Mouse (Mus musculus) Patski (cell line): ENCODE results near the gene Plau. TPM values are rescaled to one million over a fixed set of nuclear protein-coding genes. Genes with fewer than 3 reads are reported as not detected.

Experiments used
- ATAC-seq: fragments of 100-300 bp; one replicate; pipeline ENCODE4 v1.8.0; 2021
- CTCF ChIA-PET: fragments of 350-600 bp; sonication (Branson Sonifier 250); formaldehyde crosslinking; loops from one replicate; lab custom pipeline; 2022; ENCODE audit warnings: inconsistent platforms; lab: Charles Lee
- POLR2A ChIA-PET: fragments of 350-600 bp; sonication (Branson Sonifier 250); formaldehyde crosslinking; loops from one replicate; lab custom pipeline; 2022; ENCODE audit warnings: antibody characterized with exemption, inconsistent platforms; lab: Charles Lee
- DNase-seq: peaks from one replicate; pipeline ENCODE4 v3.0.0-alpha.2; 2011; ENCODE audit warnings: low read depth, low spot score
- H3K27me3 ChIP-seq: fragments of 371-371 bp; one replicate; pipeline ENCODE4 v1.5.1; 2021
- CTCF ChIP-seq: fragments of 100-300 bp; IDR thresholded peaks from one replicate; pipeline ENCODE4 v1.5.1; 2021
- in situ Hi-C: fragments of 300-500 bp; cut with MboI; formaldehyde crosslinking; loops from 3 replicates; pipeline ENCODE4 v1.11.1; 2018; ENCODE audit warnings: low pct_unique_long_range_greater_than_20kb, mixed read lengths
- polyA plus RNA-seq: library from polyadenylated mRNA; unstranded; gene quantifications from one replicate; pipeline ENCODE4 v1.2.3, GENCODE M21; 2021

The Plau gene
- polyA plus RNA-seq, 1 experiment from 2014 or later: 88.3 TPM

DNA sequence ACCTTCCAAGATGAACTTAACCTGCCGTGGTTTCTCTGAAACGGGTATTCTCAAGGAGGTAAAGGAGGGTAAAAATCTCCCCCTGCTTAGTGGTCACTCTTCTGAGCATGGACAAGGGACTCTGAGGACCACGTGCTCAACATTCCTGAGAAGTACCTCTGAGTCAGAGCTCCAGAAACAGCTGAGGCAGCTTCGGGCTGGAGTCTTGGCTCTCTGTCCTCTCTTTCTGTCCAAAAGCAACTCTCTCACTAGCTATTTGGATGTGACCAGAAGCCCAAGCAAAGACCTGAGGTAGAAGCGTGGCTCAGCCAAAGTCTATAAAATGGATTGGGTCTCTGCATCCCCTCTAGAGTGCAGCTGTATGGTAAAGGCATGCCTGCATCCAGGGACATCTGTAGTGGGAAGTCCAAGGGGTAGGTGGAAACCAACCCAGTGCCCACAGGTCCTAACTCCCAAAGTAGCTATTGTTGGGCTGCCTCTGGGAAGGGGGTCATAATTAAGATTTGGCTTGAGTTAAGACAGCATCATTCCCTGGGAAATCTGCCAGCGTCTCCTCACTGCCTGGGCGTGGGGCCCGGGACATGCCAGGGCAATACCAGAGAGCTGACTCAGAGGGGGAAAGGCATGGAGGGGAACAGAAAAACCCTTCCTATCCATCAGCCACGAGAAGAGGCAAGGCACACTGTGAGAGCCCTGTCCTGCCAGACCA, 31.3 kb upstream of the Plau start:
- DNase-seq: peak; percentile 94
- in situ Hi-C loops: loop anchor here (5.0 kb wide), 4 partner anchors 32 to 187 kb away; partner anchors contain the start of gene Plau
- ATAC-seq: peak; percentile 87
- TF ChIP-seq CTCF: no peak
- POLR2A ChIA-PET: interaction anchor here (0.9 to 2.0 kb wide), 4 partner anchors 64 to 125 kb away, joined by 4 to 9 read pairs (median 4); no protein-coding TSS in a partner anchor
- CTCF ChIA-PET: interaction anchor here (0.8 to 4.9 kb wide), 6 partner anchors 56 to 214 kb away, joined by 3 to 63 read pairs (median 6); no protein-coding TSS in a partner anchor
- H3K27me3 ChIP-seq: no peaks in the 10 kb centered on the region

- H3K27me3 ChIP-seq: no peaks in the 10 kb centered on the region
- CTCF ChIA-PET: interaction anchor here (0.9 to 1.1 kb wide), 3 partner anchors 10 to 19 kb away, joined by 3 read pairs; no protein-coding TSS in a partner anchor
- POLR2A ChIA-PET: interaction anchor here (1.0 to 2.0 kb wide), 3 partner anchors 31 to 77 kb away, joined by 4 to 9 read pairs (median 8); no protein-coding TSS in a partner anchor
- DNase-seq (no peak), ATAC-seq (no peak)
- no peak for TF ChIP-seq CTCF
- in situ Hi-C loops: no loop called here
Measured at GRCm38 (mm10) chr14:20806116-20806840, 30.2 kb upstream of the Plau start.

- no peaks in the 10 kb centered on the region for H3K27me3 ChIP-seq
- in situ Hi-C loops: no loop called here
- CTCF ChIA-PET: interaction anchor here (0.7 kb wide), 1 partner anchor 24 kb away, joined by 3 read pairs; no protein-coding TSS in a partner anchor
- DNase-seq (no peak), ATAC-seq (no peak)
- no peak for TF ChIP-seq CTCF
- POLR2A ChIA-PET: no interaction called here
Measured at GRCm38 (mm10) chr14:20809349-20809748, 27.1 kb upstream of the Plau start.

DNA sequence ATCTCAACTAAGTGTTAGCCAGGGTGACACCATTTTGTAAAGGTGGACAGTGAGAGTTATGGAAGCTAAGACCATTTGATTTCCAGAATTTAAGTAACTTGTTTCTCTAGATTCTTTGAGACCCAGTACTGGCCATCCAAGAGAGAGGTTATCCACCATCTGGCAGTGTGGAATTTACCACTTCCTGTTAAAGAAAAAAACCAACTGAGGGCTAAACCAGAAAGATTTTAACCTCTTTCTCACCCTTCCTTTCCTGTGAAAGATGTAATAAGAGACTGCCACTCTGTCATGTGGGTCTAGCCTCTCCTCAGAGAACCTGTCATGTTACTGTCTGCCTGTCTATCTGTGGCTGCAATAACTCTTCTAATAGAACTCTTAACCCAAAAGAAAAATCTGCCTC, 26.6 kb upstream of the Plau start:
- in situ Hi-C loops: no loop called here
- CTCF ChIA-PET: no interaction called here
- POLR2A ChIA-PET: interaction anchor here (0.6 kb wide), 1 partner anchor 34 kb away, joined by 3 read pairs; no protein-coding TSS in a partner anchor
- no peak for ATAC-seq
- H3K27me3 ChIP-seq: no peaks in the 10 kb centered on the region
- TF ChIP-seq CTCF: no peak
- no peak for DNase-seq

DNA sequence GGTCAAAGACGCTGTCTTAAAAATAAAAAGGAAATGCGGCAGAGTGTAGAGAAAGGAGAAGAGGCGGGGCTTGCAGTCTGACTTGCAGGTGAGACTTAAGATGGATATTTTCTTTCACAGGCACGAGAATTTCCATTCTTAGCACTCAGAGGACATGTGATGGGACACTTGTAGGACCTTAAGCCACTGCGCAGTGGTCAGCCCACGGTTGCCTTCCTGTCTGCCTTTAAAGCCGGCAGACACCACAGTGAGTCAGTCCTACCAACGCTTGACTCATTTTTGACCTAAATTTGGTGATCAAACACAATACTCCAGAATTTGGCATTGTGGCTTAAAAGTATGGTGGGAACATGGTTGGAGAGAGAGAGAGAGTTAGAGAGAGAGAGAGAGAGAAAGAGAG, 25.2 kb upstream of the Plau start:
- ATAC-seq: no peak
- no peaks in the 10 kb centered on the region for H3K27me3 ChIP-seq
- DNase-seq: no peak
- CTCF ChIA-PET: interaction anchor here (1.0 kb wide), 1 partner anchor 8 kb away, joined by 3 read pairs; no protein-coding TSS in a partner anchor
- TF ChIP-seq CTCF: no peak
- POLR2A ChIA-PET: interaction anchor here (0.6 kb wide), 2 partner anchors 15 to 138 kb away, joined by 3 to 5 read pairs; no protein-coding TSS in a partner anchor
- in situ Hi-C loops: no loop called here

DNA sequence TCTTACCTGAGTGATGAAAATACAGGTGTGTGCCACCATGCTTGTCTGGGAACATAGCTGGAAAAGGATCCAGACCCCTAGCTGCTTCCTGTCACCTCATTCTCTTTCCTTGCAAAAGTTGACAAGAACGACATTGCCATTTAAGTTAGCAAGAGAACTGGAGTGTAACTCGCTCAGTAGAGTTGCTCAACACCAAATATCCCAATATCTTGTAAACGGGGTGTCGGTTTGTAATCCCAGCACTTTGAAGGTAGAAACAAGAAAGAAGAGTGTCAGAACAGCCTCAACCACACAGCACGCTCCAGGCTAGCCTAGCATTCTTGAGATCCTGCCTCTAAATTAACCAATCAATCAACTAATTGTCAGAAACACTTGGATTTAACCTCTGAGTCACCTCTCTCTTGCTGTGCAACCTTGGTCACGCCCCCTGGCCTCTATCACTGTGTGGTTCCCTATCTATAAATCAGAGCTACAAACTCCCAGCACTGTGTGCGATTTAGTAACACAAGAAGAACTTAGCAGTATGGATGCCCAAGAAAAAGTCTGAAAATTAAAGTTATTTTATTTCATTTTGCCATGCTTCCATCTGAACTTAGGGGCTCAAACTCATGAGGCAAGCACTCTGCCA, 24.6 kb upstream of the Plau start:
- no peak for DNase-seq
- ATAC-seq: no peak
- ChIA-PET POLR2A (no interaction called here), CTCF (no interaction called here)
- in situ Hi-C loops: no loop called here
- H3K27me3 ChIP-seq: no peaks in the 10 kb centered on the region
- TF ChIP-seq CTCF: no peak

DNA sequence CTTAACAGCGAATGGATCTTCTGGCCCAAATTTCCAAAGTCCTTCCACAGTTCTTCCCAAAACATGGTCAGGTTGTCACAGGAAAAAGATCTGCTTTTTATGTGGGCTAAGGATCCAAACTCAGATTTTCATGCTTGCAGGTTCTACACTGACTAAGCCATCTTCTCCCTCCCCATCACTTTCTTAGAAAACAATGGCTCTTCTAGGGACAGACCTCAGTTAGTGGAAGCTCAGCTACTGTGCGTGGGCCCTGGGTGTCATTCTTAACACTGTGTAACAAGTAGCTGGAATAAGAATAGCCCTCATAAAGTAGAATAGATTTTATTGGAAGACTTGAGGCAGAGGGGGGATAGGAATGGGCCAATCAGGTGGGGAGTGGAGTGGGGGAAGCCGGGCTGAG, 21.0 kb upstream of the Plau start:
- CTCF ChIA-PET: interaction anchor here (1.2 kb wide), 1 partner anchor 9 kb away, joined by 3 read pairs; no protein-coding TSS in a partner anchor
- POLR2A ChIA-PET: no interaction called here
- in situ Hi-C loops: no loop called here
- ATAC-seq (no peak), DNase-seq (no peak)
- TF ChIP-seq CTCF: no peak
- no peaks in the 10 kb centered on the region for H3K27me3 ChIP-seq

DNA sequence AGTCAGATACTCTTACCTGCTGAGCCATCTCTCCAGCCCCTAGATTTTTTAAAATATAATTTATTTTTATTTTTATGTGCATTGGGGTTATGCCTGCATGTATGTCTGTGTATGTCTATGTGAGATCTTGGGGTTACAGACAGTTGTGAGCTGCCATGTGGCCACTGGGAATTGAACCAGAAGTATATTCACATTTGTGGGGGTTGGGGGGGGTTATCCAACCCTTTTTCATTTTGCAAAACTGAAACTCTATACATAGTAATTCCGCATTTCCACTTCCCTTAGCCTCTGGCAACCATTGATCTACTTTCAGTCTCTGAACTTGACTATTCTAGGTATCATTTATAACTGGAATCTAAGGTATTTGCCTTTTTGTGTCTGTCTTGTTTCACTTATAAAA, 11.9 kb upstream of the Plau start:
- no peak for DNase-seq
- no peak for ATAC-seq
- H3K27me3 ChIP-seq: no peaks in the 10 kb centered on the region
- ChIA-PET CTCF (no interaction called here), POLR2A (no interaction called here)
- in situ Hi-C loops: no loop called here
- TF ChIP-seq CTCF: no peak

GRCm38 (mm10) chr14:20825516-20825915, 10.9 kb upstream of the Plau start:
- no peak for TF ChIP-seq CTCF
- DNase-seq (no peak), ATAC-seq (no peak)
- in situ Hi-C loops: no loop called here
- no peaks in the 10 kb centered on the region for H3K27me3 ChIP-seq
- ChIA-PET POLR2A (interaction anchor here (0.7 kb wide), 1 partner anchor 15 kb away, joined by 3 read pairs; no protein-coding TSS in a partner anchor), CTCF (interaction anchor here (0.9 kb wide), 1 partner anchor 19 kb away, joined by 3 read pairs; no protein-coding TSS in a partner anchor)

- in situ Hi-C loops: no loop called here
- no peak for DNase-seq
- no peak for ATAC-seq
- CTCF ChIA-PET: no interaction called here
- POLR2A ChIA-PET: no interaction called here
- H3K27me3 ChIP-seq: no peaks in the 10 kb centered on the region
- no peak for TF ChIP-seq CTCF
Measured at GRCm38 (mm10) chr14:20827061-20827460, 9.4 kb upstream of the Plau start.
